Mouse (Mus musculus) monocyte, adult 5-6 weeks (primary cell): ENCODE data around the gene Gatd1. TPM values are rescaled to one million over a fixed set of nuclear protein-coding genes. Genes with fewer than 3 reads are reported as not detected.

Experiments used
- ATAC-seq: fragments of 153-309, 156-312 bp; replicated peaks from 2 replicates; pipeline ENCODE4 v1.8.0; 2017; ENCODE audit warnings: mild to moderate bottlenecking; ENCODE audit not compliant: low TSS enrichment, insufficient number of reproducible peaks, severe bottlenecking, poor library complexity, low FRiP score
- total RNA-seq: library from RNA; stranded (forward); fragments of 200-1000, 200-491, 200-594 nt; gene quantifications from 3 replicates; pipeline ENCODE4 v1.2.3, GENCODE M21; 2017

Gatd1 gene
- total RNA-seq, 1 experiment from 2014 or later, result 14.6 TPM

- ATAC-seq, result no peak
These were observed 29.3 kb upstream of the Gatd1 start for GRCm38 (mm10) chr7:141443081-141443821.

GRCm38 (mm10) chr7:141442199-141442598 lies 28.3 kb upstream of the Gatd1 start:
- ATAC-seq, result no peak

- no peak for ATAC-seq
These were observed 27.5 kb upstream of the Gatd1 start for GRCm38 (mm10) chr7:141441460-141441859.

- no peak for ATAC-seq
These were observed 26.7 kb upstream of the Gatd1 start for GRCm38 (mm10) chr7:141440613-141441012.

GRCm38 (mm10) chr7:141439811-141440210 lies 25.9 kb upstream of the Gatd1 start:
- no peak for ATAC-seq

- no peak for ATAC-seq
These were observed 25.3 kb upstream of the Gatd1 start for GRCm38 (mm10) chr7:141439140-141439679.

- no peak for ATAC-seq
These were observed 24.4 kb upstream of the Gatd1 start for GRCm38 (mm10) chr7:141438201-141438968.

GRCm38 (mm10) chr7:141437178-141438120 lies 23.5 kb upstream of the Gatd1 start, which contains the start of gene Slc25a22:
Slc25a22 (minus strand) TSS chr7:141437892.
- peak; percentile 33 for ATAC-seq

- no peak for ATAC-seq
These were observed 22.6 kb upstream of the Gatd1 start for GRCm38 (mm10) chr7:141436523-141436892.

GRCm38 (mm10) chr7:141435856-141436522 lies 22.1 kb upstream of the Gatd1 start:
- no peak for ATAC-seq

- ATAC-seq, result peak; percentile 48
These were observed 21.4 kb upstream of the Gatd1 start for GRCm38 (mm10) chr7:141435129-141435855.

GRCm38 (mm10) chr7:141434464-141434863 lies 20.5 kb upstream of the Gatd1 start:
- no peak for ATAC-seq

GRCm38 (mm10) chr7:141433517-141434400 lies 19.8 kb upstream of the Gatd1 start:
- no peak for ATAC-seq

GRCm38 (mm10) chr7:141432741-141433516 lies 19.0 kb upstream of the Gatd1 start:
- ATAC-seq, result no peak

GRCm38 (mm10) chr7:141432186-141432611 lies 18.3 kb upstream of the Gatd1 start:
- ATAC-seq, result no peak
